Mouse (Mus musculus) midbrain, postnatal 0 days (tissue): Measurements from ENCODE around the gene Gramd1a. TPM values are rescaled to one million over a fixed set of nuclear protein-coding genes. Genes with fewer than 3 reads are reported as not detected.

Experiments used
- ATAC-seq: fragments of 200-750 bp; cut with Nextera tagmentation; 2 replicates; pipeline ENCODE4 v1.8.0; 2017; ENCODE audit warnings: moderate number of reproducible peaks, mild to moderate bottlenecking, moderate TSS enrichment, moderate library complexity; ENCODE audit not compliant: low FRiP score
- DNase-seq: peaks from one replicate; pipeline ENCODE4 v3.0.0-alpha.2; 2015; ENCODE audit warnings: low spot score
- H3K27ac ChIP-seq: fragments of 300-500 bp; sonication (generic); 2 replicates; pipeline ENCODE4 v1.5.1; 2014; ENCODE audit warnings: low read depth, mild to moderate bottlenecking, low read length, mixed read lengths
- H3K27me3 ChIP-seq: fragments of 300-500 bp; sonication (generic); 2 replicates; pipeline ENCODE4 v1.6.1; 2014; ENCODE audit warnings: low read length, control low read depth, mixed read lengths; ENCODE audit not compliant: insufficient read depth
- H3K36me3 ChIP-seq: fragments of 300-500 bp; sonication (generic); 2 replicates; pipeline ENCODE4 v1.6.1; 2014; ENCODE audit warnings: low read length, control low read depth, mixed read lengths; ENCODE audit not compliant: insufficient read depth
- H3K4me1 ChIP-seq: fragments of 300-500 bp; sonication (generic); 2 replicates; pipeline ENCODE4 v1.6.1; 2014; ENCODE audit warnings: mild to moderate bottlenecking, control low read depth, antibody characterized with exemption, low read length, mixed read lengths; ENCODE audit not compliant: insufficient read depth
- H3K4me2 ChIP-seq: fragments of 300-500 bp; sonication (generic); 2 replicates; pipeline ENCODE4 v1.6.1; 2014; ENCODE audit warnings: low read depth, mild to moderate bottlenecking, low read length, mixed read lengths; ENCODE audit not compliant: poor library complexity, severe bottlenecking
- H3K4me3 ChIP-seq: fragments of 300-500 bp; sonication (generic); 2 replicates; pipeline ENCODE4 v1.5.1; 2014; ENCODE audit warnings: low read depth, mild to moderate bottlenecking, low read length, moderate library complexity
- H3K9ac ChIP-seq: fragments of 300-500 bp; sonication (generic); replicated peaks from 2 replicates; pipeline ENCODE4 v1.6.1; 2014; ENCODE audit warnings: mild to moderate bottlenecking, low read length, moderate library complexity, mixed read lengths; ENCODE audit not compliant: poor library complexity, severe bottlenecking
- H3K9me3 ChIP-seq: fragments of 300-500 bp; sonication (generic); 2 replicates; pipeline ENCODE4 v1.6.1; 2016; ENCODE audit warnings: low read length, control low read depth
- CTCF ChIP-seq: IDR thresholded peaks from 2 replicates; pipeline ENCODE4 v1.5.1; 2016; ENCODE audit warnings: antibody characterized with exemption, mild to moderate bottlenecking
- WGBS: fragments of 180-500 bp; shearing (Covaris S2); extraction: QIAGEN DNeasy Blood & Tissue Kit; methylation state at CpG from one replicate; pipeline ENCODE4 v1.1.7; 2014; 5-methylcytosine and 5-hydroxymethylcytosine counted together
- polyA plus RNA-seq: library from polyadenylated mRNA; unstranded; fragments of >200 nt; fragmentation: Nextera tagmentation; extraction: Ambion mirVana; gene quantifications from 2 replicates; pipeline ENCODE4 v1.2.1, GENCODE M21; 2015
- total RNA-seq: library from RNA; depleted of rRNA; stranded (reverse); fragments of >200 nt; gene quantifications from 2 replicates; pipeline ENCODE4 v1.2.3, GENCODE M21; 2014; rRNA removed

Gene Gramd1a
- 253 and 270 TPM in 2 replicates for total RNA-seq
- polyA plus RNA-seq = 160 and 177 TPM in 2 replicates

DNA sequence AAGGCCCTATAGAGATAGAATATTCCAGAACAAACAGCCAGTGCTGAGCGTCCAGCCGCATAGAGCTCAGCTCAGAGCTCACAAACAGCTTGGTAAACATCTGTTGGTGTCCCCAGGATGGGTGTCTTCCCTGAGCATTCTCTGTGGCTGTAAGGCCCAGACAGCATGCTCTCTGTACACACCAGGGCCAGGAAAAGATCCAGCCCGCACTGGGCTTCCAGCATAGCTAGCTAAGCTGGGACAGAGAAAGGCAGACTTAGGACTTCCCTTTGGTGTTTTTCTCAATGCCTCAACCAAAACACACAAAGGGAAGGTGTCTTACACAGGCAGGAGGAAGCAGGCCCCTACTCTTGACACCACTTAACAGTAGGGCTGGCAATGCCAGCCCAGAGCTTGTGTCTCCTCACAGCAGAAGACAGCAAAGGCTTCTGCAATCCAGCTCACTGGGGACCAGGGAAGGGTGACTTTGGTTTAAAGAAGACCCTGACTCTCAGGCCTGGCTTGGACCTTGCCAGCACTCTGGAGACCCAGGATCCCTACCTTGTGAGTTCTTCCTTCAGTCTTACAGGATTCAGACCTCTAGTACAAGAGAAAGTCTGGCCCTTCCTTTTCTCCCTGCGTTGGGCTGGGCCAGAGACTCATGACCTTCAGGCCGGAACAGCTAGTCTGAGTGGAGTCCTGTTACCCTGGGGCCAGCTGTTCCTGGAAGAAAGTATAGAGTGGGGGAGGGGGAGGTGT, at the start of gene Gramd1a:
Gramd1a (minus strand) TSS at position 601 of the 738 bp plus-strand sequence.
- H3K9ac ChIP-seq = no peak within 1 kb of the TSS
- 66% methylated on average over 5 of the region's 5 CpGs for WGBS
- 0 out of 2 replicates have a peak, but pooled peaks cover 4% of the 10 kb centered on the region for H3K4me1 ChIP-seq
- no peak within 1 kb of the TSS for H3K4me2 ChIP-seq
- H3K27ac ChIP-seq = no peak within 1 kb of the TSS
- H3K4me3 ChIP-seq = no peak within 1 kb of the TSS
- no peaks in the 10 kb centered on the region for H3K27me3 ChIP-seq
- TF ChIP-seq CTCF = no peak
- H3K9me3 ChIP-seq = no peaks in the 10 kb centered on the region
- DNase-seq = no peak
- no peaks in the 10 kb centered on the region for H3K36me3 ChIP-seq
- ATAC-seq = no peak

GRCm38 (mm10) chr7:31195591-31196307, 40.1 kb upstream of the Gramd1a start:
- ATAC-seq (no peak), DNase-seq (no peak)
- H3K9me3 ChIP-seq = no peaks in the 10 kb centered on the region
- no peak for TF ChIP-seq CTCF
- WGBS = 76% methylated on average over 3 of the region's 3 CpGs
- no peak overlapping the region for H3K9ac ChIP-seq
- no peaks in the 10 kb centered on the region for H3K36me3 ChIP-seq
- H3K4me1 ChIP-seq = no peaks in the 10 kb centered on the region
- H3K4me3 ChIP-seq = no peak overlapping the region
- H3K27ac ChIP-seq = no peak overlapping the region
- H3K27me3 ChIP-seq = no peaks in the 10 kb centered on the region
- H3K4me2 ChIP-seq = no peak overlapping the region

GRCm38 (mm10) chr7:31184711-31185110, 29.0 kb upstream of the Gramd1a start:
- ATAC-seq = no peak
- no peaks in the 10 kb centered on the region for H3K36me3 ChIP-seq
- DNase-seq = no peak

GRCm38 (mm10) chr7:31182863-31183262, 27.2 kb upstream of the Gramd1a start:
- no peaks in the 10 kb centered on the region for H3K36me3 ChIP-seq
- no peak for DNase-seq
- H3K4me2 ChIP-seq = no peak overlapping the region
- H3K9ac ChIP-seq = no peak overlapping the region
- peak; percentile 31 for TF ChIP-seq CTCF
- H3K9me3 ChIP-seq = no peaks in the 10 kb centered on the region
- no peaks in the 10 kb centered on the region for H3K27me3 ChIP-seq
- 48% methylated on average over 2 of the region's 2 CpGs for WGBS
- H3K4me1 ChIP-seq = no peaks in the 10 kb centered on the region
- no peak overlapping the region for H3K27ac ChIP-seq
- no peak for ATAC-seq
- no peak overlapping the region for H3K4me3 ChIP-seq

More at GRCm38 (mm10) chr7:31184711-31185110, 29.0 kb upstream of the Gramd1a start:
- Histone ChIP-seq H3K4me3 (no peak overlapping the region), H3K4me1 (no peaks in the 10 kb centered on the region), H3K9ac (no peak overlapping the region), H3K9me3 (no peaks in the 10 kb centered on the region), H3K27ac (no peak overlapping the region), H3K4me2 (no peak overlapping the region), H3K27me3 (no peaks in the 10 kb centered on the region)
- no peak for TF ChIP-seq CTCF
- 88% methylated on average over 4 of the region's 4 CpGs for WGBS

- WGBS = 32% methylated on average over 22 of the region's 22 CpGs
- H3K9ac ChIP-seq = no peak overlapping the region; the same call in 1 of the 2 replicates
- peak overlapping the region; percentile 18; the same call in 1 of the 2 replicates for H3K4me3 ChIP-seq
- no peaks in the 10 kb centered on the region for H3K4me1 ChIP-seq
- peak overlapping the region; percentile 23 for H3K4me2 ChIP-seq
- DNase-seq = peak; percentile 76
- ATAC-seq = peak; percentile 58; the same call in 1 of the 2 replicates
- no peaks in the 10 kb centered on the region for H3K27me3 ChIP-seq
- TF ChIP-seq CTCF = peak; percentile 93
- H3K9me3 ChIP-seq = no peaks in the 10 kb centered on the region
- H3K36me3 ChIP-seq = no peaks in the 10 kb centered on the region
- peak overlapping the region; percentile 44; the same call in 1 of the 2 replicates for H3K27ac ChIP-seq
Measured at GRCm38 (mm10) chr7:31176886-31177763, 21.4 kb upstream of the Gramd1a start.
